Mouse (Mus musculus) forebrain, embryonic 10.5 days (tissue): Measurements from ENCODE around the gene Il18bp. TPM values are rescaled to one million over a fixed set of nuclear protein-coding genes. Genes with fewer than 3 reads are reported as not detected.

Experiments used
- DNase-seq: peaks from one replicate; pipeline ENCODE4 v3.0.0-alpha.2; 2017; ENCODE audit warnings: low spot score; ENCODE audit errors: extremely low spot score
- H3K27ac ChIP-seq: fragments of 300-500 bp; sonication (generic); 2 replicates; pipeline ENCODE4 v1.5.1; 2016; ENCODE audit warnings: mild to moderate bottlenecking
- H3K27me3 ChIP-seq: fragments of 300-500 bp; sonication (generic); 2 replicates; pipeline ENCODE4 v1.6.1; 2016; ENCODE audit warnings: mild to moderate bottlenecking; ENCODE audit not compliant: poor library complexity, severe bottlenecking
- H3K36me3 ChIP-seq: fragments of 300-500 bp; sonication (generic); replicated peaks from 2 replicates; pipeline ENCODE4 v1.6.1; 2016; ENCODE audit warnings: mild to moderate bottlenecking, moderate library complexity
- H3K4me1 ChIP-seq: fragments of 300-500 bp; sonication (generic); 2 replicates; pipeline ENCODE4 v1.6.1; 2016
- H3K4me3 ChIP-seq: fragments of 300-500 bp; sonication (generic); 2 replicates; pipeline ENCODE4 v1.5.1; 2016; ENCODE audit warnings: mild to moderate bottlenecking, moderate library complexity
- H3K9me3 ChIP-seq: fragments of 300-500 bp; sonication (generic); 2 replicates; pipeline ENCODE4 v1.6.1; 2016; ENCODE audit warnings: mild to moderate bottlenecking, moderate library complexity
- WGBS: fragments of 180-500 bp; shearing (Covaris S2); methylation state at CpG from one replicate; pipeline ENCODE4 v1.1.7; 2016; 5-methylcytosine and 5-hydroxymethylcytosine counted together
- polyA plus RNA-seq: library from polyadenylated mRNA; unstranded; fragments of >200 nt; fragmentation: Nextera tagmentation; extraction: Ambion mirVana; gene quantifications from 2 replicates; pipeline ENCODE4 v1.2.1, GENCODE M21; 2016

The Il18bp gene
- polyA plus RNA-seq, 1 experiment from 2014 or later, result 3.9 TPM

GRCm38 (mm10) chr7:101967256-101967655, 51.2 kb downstream of the Il18bp start:
- H3K27me3 ChIP-seq, result no peaks in the 10 kb centered on the region
- H3K4me3 ChIP-seq, result no peak overlapping the region
- H3K9me3 ChIP-seq, result no peaks in the 10 kb centered on the region
- no peak for DNase-seq
- H3K4me1 ChIP-seq, result peaks cover 39% of the 10 kb centered on the region
- no peaks in the 10 kb centered on the region for H3K36me3 ChIP-seq
- no peak overlapping the region for H3K27ac ChIP-seq
- 92% methylated on average over 1 of the region's 1 CpGs for WGBS

DNA sequence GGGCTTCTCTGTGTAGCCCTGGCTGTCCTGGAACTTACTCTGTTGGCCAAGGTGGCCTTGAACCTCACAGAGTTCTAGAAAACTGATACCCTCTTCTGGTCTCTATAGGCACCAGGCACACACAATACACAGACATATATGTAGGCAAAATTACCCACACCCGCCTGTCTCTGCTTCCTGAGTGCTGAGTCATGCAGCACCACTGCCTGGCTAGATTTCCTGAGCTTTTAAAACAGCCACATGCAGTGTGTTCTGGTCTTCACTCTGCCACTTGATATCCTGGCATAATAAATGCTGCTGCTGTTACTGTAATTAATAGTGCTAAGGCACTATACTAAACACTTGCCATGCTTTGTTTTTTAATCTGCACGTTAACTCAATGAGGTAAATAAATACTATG, 52.9 kb downstream of the Il18bp start:
- DNase-seq, result no peak
- H3K27me3 ChIP-seq, result no peaks in the 10 kb centered on the region
- no peak overlapping the region for H3K27ac ChIP-seq
- 85% methylated on average over 2 of the region's 2 CpGs for WGBS
- H3K36me3 ChIP-seq, result no peaks in the 10 kb centered on the region
- no peak overlapping the region for H3K4me3 ChIP-seq
- no peaks in the 10 kb centered on the region for H3K9me3 ChIP-seq
- H3K4me1 ChIP-seq, result peaks cover 23% of the 10 kb centered on the region

Other genes starting within 250 kb of the Il18bp start
- not detected in 2 replicates for gene Phox2a, start 200.4 kb downstream of the Il18bp start, polyA plus RNA-seq
- 45.8 and 46.2 TPM in 2 replicates for gene Inppl1, start 180.5 kb downstream of the Il18bp start, polyA plus RNA-seq
- gene Folr2, start 161.5 kb downstream of the Il18bp start, polyA plus RNA-seq, result 0.47 and 0.68 TPM in 2 replicates
- gene Anapc15, start 155.0 kb downstream of the Il18bp start, polyA plus RNA-seq, result 122 and 127 TPM in 2 replicates
- 11.9 and 13.1 TPM in 2 replicates for gene Folr1, start 147.9 kb downstream of the Il18bp start, polyA plus RNA-seq
- gene Lamtor1, start 112.8 kb downstream of the Il18bp start, polyA plus RNA-seq, result 157 and 165 TPM in 2 replicates
- 0.62 and 1.2 TPM in 2 replicates for gene Tomt, start 112.3 kb downstream of the Il18bp start, polyA plus RNA-seq
- 10.1 and 11.9 TPM in 2 replicates for gene Lrrc51, start 84.8 kb downstream of the Il18bp start, polyA plus RNA-seq
- gene Numa1, start 84.6 kb downstream of the Il18bp start, polyA plus RNA-seq, result 95.7 and 96.0 TPM in 2 replicates
- 31.1 and 34.2 TPM in 2 replicates for gene Rnf121, start 46.8 kb upstream of the Il18bp start, polyA plus RNA-seq
- gene Xndc1, start 46.8 kb upstream of the Il18bp start, polyA plus RNA-seq, result 48.6 and 50.7 TPM in 2 replicates
- gene Xntrpc, start 47.0 kb upstream of the Il18bp start, polyA plus RNA-seq, result 1.9 TPM in 2 replicates
- gene Trpc2, start 64.4 kb upstream of the Il18bp start, polyA plus RNA-seq, result not detected in 2 replicates
- 0.57 and 1.3 TPM in 2 replicates for gene Art1, start 83.1 kb upstream of the Il18bp start, polyA plus RNA-seq
- gene Art5, start 90.8 kb upstream of the Il18bp start, polyA plus RNA-seq, result 2.9 and 3.2 TPM in 2 replicates
- gene Chrna10, start 98.1 kb upstream of the Il18bp start, polyA plus RNA-seq, result not detected in 2 replicates
- 45.9 and 48.7 TPM in 2 replicates for gene Nup98, start 191.5 kb upstream of the Il18bp start, polyA plus RNA-seq
- gene Pgap2, start 191.5 kb upstream of the Il18bp start, polyA plus RNA-seq, result 54.7 and 55.0 TPM in 2 replicates
- gene Rhog, start 237.4 kb upstream of the Il18bp start, polyA plus RNA-seq, result 37.9 and 39.2 TPM in 2 replicates
- gene Stim1, start 249.1 kb upstream of the Il18bp start, polyA plus RNA-seq, result 11.6 and 11.7 TPM in 2 replicates